8 mouse cellular contexts compared by ENCODE assay signal in the genomic region with DNA sequence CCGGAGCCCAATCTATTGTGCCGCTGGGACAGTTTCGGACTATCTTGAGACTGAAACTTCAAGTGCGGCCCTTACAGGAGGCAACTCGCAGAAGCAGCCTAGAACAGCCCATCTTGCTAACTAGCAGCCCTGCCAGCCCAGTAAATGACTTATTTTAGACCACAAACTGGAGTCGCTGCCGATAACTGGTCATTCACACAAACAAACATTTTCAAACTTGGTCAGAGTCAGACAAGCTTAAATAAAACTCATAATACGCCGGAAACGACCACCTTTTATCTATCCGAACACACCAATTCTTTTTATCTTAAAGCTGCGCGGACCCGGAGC. TPM values are rescaled to one million over a fixed set of nuclear protein-coding genes. Genes with fewer than 3 reads are reported as not detected.
DNase-seq lines count a peak whose midpoint lies in the region; ATAC-seq and TF ChIP-seq lines count a peak whose summit lies in the region.

No protein-coding gene starts in this region.

- TF ChIP-seq EP300 in stomach, postnatal 0 days (optimal IDR thresholded peaks at IDR 0.05), result no peak

- H3K4me2 ChIP-seq in forebrain, embryonic 14.5 days (ENCODE audit: low read length), result peak overlapping the region; percentile 100
- H3K4me2 ChIP-seq in liver, embryonic 12.5 days, result peak overlapping the region; percentile 99
- H3K4me2 ChIP-seq in stomach, postnatal 0 days (replicated peaks; ENCODE audit: low read depth), result peak overlapping the region; percentile 99

- H3K36me3 ChIP-seq in testis, adult 2 months (ENCODE audit: control insufficient read depth, insufficient read depth, low read length), result no peaks in the 10 kb centered on the region
- no peaks in the 10 kb centered on the region for H3K36me3 ChIP-seq in forebrain, embryonic 14.5 days (ENCODE audit: control insufficient read depth, insufficient read depth, low read length)
- H3K36me3 ChIP-seq in liver, embryonic 12.5 days, result no peaks in the 10 kb centered on the region
- H3K36me3 ChIP-seq in stomach, postnatal 0 days (ENCODE audit: control insufficient read depth, insufficient read depth, low read length), result no peaks in the 10 kb centered on the region

- H3K4me1 ChIP-seq in testis, adult 2 months (ENCODE audit: control insufficient read depth, insufficient read depth, low read length), result peaks cover 32% of the 10 kb centered on the region
- H3K4me1 ChIP-seq in forebrain, embryonic 14.5 days (ENCODE audit: control insufficient read depth, insufficient read depth, low read length), result peaks cover 41% of the 10 kb centered on the region
- peaks cover 34% of the 10 kb centered on the region for H3K4me1 ChIP-seq in liver, embryonic 12.5 days
- no peaks in the 10 kb centered on the region; the same call in none of the 2 replicates for H3K4me1 ChIP-seq in stomach, postnatal 0 days (replicated peaks; ENCODE audit: control insufficient read depth, insufficient read depth)

- H3K27me3 ChIP-seq in testis, adult 2 months (ENCODE audit: control insufficient read depth, insufficient read depth, low read length), result peaks cover 5% of the 10 kb centered on the region
- H3K27me3 ChIP-seq in forebrain, embryonic 14.5 days (replicated peaks; ENCODE audit: control insufficient read depth, insufficient read depth, low read length), result peaks cover 4% of the 10 kb centered on the region; the same call in 1 of the 2 replicates
- peaks cover 68% of the 10 kb centered on the region for H3K27me3 ChIP-seq in liver, embryonic 12.5 days (replicated peaks)
- H3K27me3 ChIP-seq in stomach, postnatal 0 days (ENCODE audit: control insufficient read depth, insufficient read depth, low read length), result no peaks in the 10 kb centered on the region

- intact Hi-C loops in left cerebral cortex, postnatal 4 days (cut with DNase I), result loop anchor here (5.0 to 10.0 kb wide), 2 partner anchors 209 to 667 kb away; no protein-coding TSS in a partner anchor

- no peak overlapping the region for H3K27ac ChIP-seq in testis, adult 2 months (ENCODE audit: control insufficient read depth, insufficient read depth, low read depth, low read length)
- peak overlapping the region; percentile 96 for H3K27ac ChIP-seq in forebrain, embryonic 14.5 days (ENCODE audit: low read depth, low read length)
- no peak overlapping the region; the same call in 1 of the 2 replicates for H3K27ac ChIP-seq in liver, embryonic 12.5 days
- peak overlapping the region; percentile 84 for H3K27ac ChIP-seq in stomach, postnatal 0 days (replicated peaks)

- no peaks in the 10 kb centered on the region for H3K9me3 ChIP-seq in forebrain, embryonic 14.5 days (replicated peaks; ENCODE audit: control insufficient read depth, low read length)
- no peaks in the 10 kb centered on the region for H3K9me3 ChIP-seq in liver, embryonic 12.5 days (replicated peaks)
- H3K9me3 ChIP-seq in stomach, postnatal 0 days (ENCODE audit: control insufficient read depth, low read length), result no peaks in the 10 kb centered on the region

- H3K9ac ChIP-seq in forebrain, embryonic 14.5 days (ENCODE audit: low read length), result peak overlapping the region; percentile 98
- peak overlapping the region; percentile 82 for H3K9ac ChIP-seq in liver, embryonic 12.5 days
- peak overlapping the region; percentile 74 for H3K9ac ChIP-seq in stomach, postnatal 0 days (ENCODE audit: low read length)

- no peak for TF ChIP-seq CTCF in testis, adult 2 months (IDR thresholded peaks at IDR 0.05; ENCODE audit: control insufficient read depth, insufficient read depth, insufficient replicate concordance, low read depth, low read length)
- no peak for TF ChIP-seq CTCF in stomach, postnatal 0 days (IDR thresholded peaks at IDR 0.05; ENCODE audit: low read depth)

- H3K4me3 ChIP-seq in testis, adult 2 months (ENCODE audit: control insufficient read depth, low read depth, low read length), result peak overlapping the region; percentile 66
- peak overlapping the region; percentile 55 for H3K4me3 ChIP-seq in forebrain, embryonic 14.5 days (ENCODE audit: low read depth, low read length)
- peak overlapping the region; percentile 71 for H3K4me3 ChIP-seq in liver, embryonic 12.5 days
- H3K4me3 ChIP-seq in stomach, postnatal 0 days (ENCODE audit: low read depth, low read length), result peak overlapping the region; percentile 55

- WGBS in forebrain, embryonic 14.5 days, result under 1% methylated on average over 14 of the region's 14 CpGs
- WGBS in liver, embryonic 12.5 days (ENCODE audit: insufficient replicate concordance), result 1% methylated on average over 14 of the region's 14 CpGs
- WGBS in stomach, postnatal 0 days, result 2% methylated on average over 14 of the region's 14 CpGs

- TF ChIP-seq POLR2A in testis, adult 2 months (IDR thresholded peaks at IDR 0.05; ENCODE audit: control insufficient read depth, low read depth, low read length), result no peak

- no peak for ATAC-seq in forebrain, embryonic 14.5 days
- ATAC-seq in liver, embryonic 12.5 days, result 0 out of 2 replicates have a peak, but pooled peaks have one; percentile 42
- ATAC-seq in stomach, postnatal 0 days (ENCODE audit: low FRiP score, low TSS enrichment), result no peak

- no peak for DNase-seq in testis, postnatal 14 days (ENCODE audit: low spot score)
- DNase-seq in forebrain, embryonic 14.5 days (ENCODE audit: low spot score), result peak; percentile 59
- peak; percentile 17 for DNase-seq in stomach, postnatal 0 days (ENCODE audit: low spot score)
- DNase-seq in layer of hippocampus, adult 9-10 months (ENCODE audit: low spot score), result no peak
- DNase-seq in gastrocnemius, adult 18-20 months (ENCODE audit: low spot score), result no peak
- no peak for DNase-seq in left cerebral cortex, postnatal 4 days

RNA-seq across cellular contexts. Expression of a gene that starts 7.2 kb away (rescaled TPM):
- 114 and 137 TPM in 2 replicates for polyA plus RNA-seq in testis, adult 2 months (2012; rRNA removed)
- 78.4 and 84.9 TPM in 2 replicates for polyA plus RNA-seq in forebrain, embryonic 14.5 days (2014; fragmentation: Nextera tagmentation; extraction: Ambion mirVana)
- 54.2 and 61.1 TPM in 2 replicates for polyA plus RNA-seq in liver, embryonic 12.5 days (2016; fragmentation: Nextera tagmentation; extraction: Ambion mirVana)
- 28.7 and 32.2 TPM in 2 replicates for polyA plus RNA-seq in stomach, postnatal 0 days (2015; fragmentation: Nextera tagmentation; extraction: Ambion mirVana)
- total RNA-seq in gastrocnemius, adult 18-20 months (2021), result 100 to 1,000 TPM; 138 to 186 TPM
- total RNA-seq in left cerebral cortex, postnatal 4 days (2021), result 10 to 100 TPM; 54.8 to 56.6 TPM

RNA-seq across cellular contexts. Expression of a gene that starts 7.8 kb away (rescaled TPM):
- 41.1 and 47.4 TPM in 2 replicates for polyA plus RNA-seq in testis, adult 2 months (2012; rRNA removed)
- polyA plus RNA-seq in forebrain, embryonic 14.5 days (2014; fragmentation: Nextera tagmentation; extraction: Ambion mirVana), result 425 and 434 TPM in 2 replicates
- 150 TPM in 2 replicates for polyA plus RNA-seq in liver, embryonic 12.5 days (2016; fragmentation: Nextera tagmentation; extraction: Ambion mirVana)
- polyA plus RNA-seq in stomach, postnatal 0 days (2015; fragmentation: Nextera tagmentation; extraction: Ambion mirVana), result 159 TPM in 2 replicates
- 10 to 100 TPM; 44.7 to 46.5 TPM for total RNA-seq in gastrocnemius, adult 18-20 months (2021)
- total RNA-seq in left cerebral cortex, postnatal 4 days (2021), result 100 to 1,000 TPM; 161 to 174 TPM

RNA-seq across cellular contexts. Expression of a gene that starts 53.1 kb away (rescaled TPM):
- 1.6 and 1.7 TPM in 2 replicates for polyA plus RNA-seq in testis, adult 2 months (2012; rRNA removed)
- 0.96 and 1.4 TPM in 2 replicates for polyA plus RNA-seq in forebrain, embryonic 14.5 days (2014; fragmentation: Nextera tagmentation; extraction: Ambion mirVana)
- 0.43 and 0.82 TPM in 2 replicates for polyA plus RNA-seq in liver, embryonic 12.5 days (2016; fragmentation: Nextera tagmentation; extraction: Ambion mirVana)
- 0.18 and 0.33 TPM in 2 replicates for polyA plus RNA-seq in stomach, postnatal 0 days (2015; fragmentation: Nextera tagmentation; extraction: Ambion mirVana)
- total RNA-seq in gastrocnemius, adult 18-20 months (2021), result 1 to 10 TPM; 1.5 to 1.9 TPM
- 1 to 10 TPM; 3.9 to 4.6 TPM for total RNA-seq in left cerebral cortex, postnatal 4 days (2021)

Comparison
In these comparisons a context has a peak if more than half of its experiments do, and no peak if none do; other contexts are left out.
1. H3K27ac ChIP-seq: peak in forebrain, embryonic 14.5 days (single experiment) and stomach, postnatal 0 days (single experiment); none in testis, adult 2 months (single experiment) and liver, embryonic 12.5 days (single experiment).
2. DNase-seq: peak in forebrain, embryonic 14.5 days (single experiment) and stomach, postnatal 0 days (single experiment); none in testis, postnatal 14 days (single experiment), layer of hippocampus, adult 9-10 months (single experiment), gastrocnemius, adult 18-20 months (single experiment) and left cerebral cortex, postnatal 4 days (single experiment).
3. Peak in every context shown above with its lines, with median percentiles within 50 percentile points of each other: H3K4me3 ChIP-seq, H3K4me2 ChIP-seq and H3K9ac ChIP-seq.